Comparison of ENCODE assay signal across 23 mouse cellular contexts in genomic region chr2:34725269-34725668, GRCm38 (mm10). TPM values are rescaled to one million over a fixed set of nuclear protein-coding genes. Genes with fewer than 3 reads are reported as not detected.
DNase-seq lines count a peak whose midpoint lies in the region; ATAC-seq and TF ChIP-seq lines count a peak whose summit lies in the region.
"Had no signal": no experiment of that assay in that cellular context is flagged by ENCODE, and none has a peak within 500 bp of the region (broad histone marks: within the 10 kb centered on the region; RNA-seq: fewer than 3 reads in every experiment).

No protein-coding gene starts in this region.

- 97% methylated on average over 5 of the region's 5 CpGs for WGBS in intestine, postnatal 0 days

- H3K27ac ChIP-seq in intestine, postnatal 0 days (ENCODE audit: low read depth, low read length) = no peak overlapping the region

- peak; percentile 78 for ATAC-seq in granulocyte monocyte progenitor cell, adult 5-6 weeks (replicated peaks; ENCODE audit: poor library complexity, severe bottlenecking)
- ATAC-seq in megakaryocyte, adult 5-6 weeks (ENCODE audit: poor library complexity, severe bottlenecking) = 0 out of 2 replicates have a peak, but pooled peaks have one; percentile 52
- peak; percentile 52 for ATAC-seq in megakaryocyte progenitor cell, adult 5-6 weeks (replicated peaks; ENCODE audit: poor library complexity)
- no peak for ATAC-seq in intestine, postnatal 0 days
- no peak for ATAC-seq in activated CD4-positive, CD25-positive, alpha-beta regulatory T cell, adult 4 months
- ATAC-seq: CD4-positive, CD25-positive, alpha-beta regulatory T cell, adult 4 months; Patski had no signal

- peaks cover 43% of the 10 kb centered on the region for H3K36me3 ChIP-seq in intestine, postnatal 0 days (ENCODE audit: control insufficient read depth, insufficient read depth)

- TF ChIP-seq CTCF in intestine, postnatal 0 days (IDR thresholded peaks at IDR 0.05; ENCODE audit: low read depth) = no peak

- intact Hi-C loops in heart, postnatal 36 days (cut with DNase I) = no loop called here

- H3K27me3 ChIP-seq in intestine, postnatal 0 days (replicated peaks; ENCODE audit: control insufficient read depth, insufficient read depth, low read length) = no peaks in the 10 kb centered on the region
- H3K27me3 ChIP-seq: CH12.LX, Patski had no signal

- no peak overlapping the region for H3K4me3 ChIP-seq in intestine, postnatal 0 days (ENCODE audit: low read depth, low read length)

- no peak overlapping the region for H3K9ac ChIP-seq in intestine, postnatal 0 days (ENCODE audit: low read depth, low read length)

- no peak overlapping the region for H3K4me2 ChIP-seq in intestine, postnatal 0 days (replicated peaks; ENCODE audit: low read depth)

- no peaks in the 10 kb centered on the region for H3K9me3 ChIP-seq in intestine, postnatal 0 days (ENCODE audit: control insufficient read depth)
- H3K9me3 ChIP-seq: G1E had no signal

- peak; percentile 27 for DNase-seq in 416B (ENCODE audit: low read depth)
- no peak for DNase-seq in layer of hippocampus, adult 9-11 months
- no peak for DNase-seq in heart, postnatal 36 days
- DNase-seq: adrenal gland, adult 2 months; adrenal gland, adult 8-10 months; adrenal gland, postnatal 10 days; adrenal gland, postnatal 14 days; adrenal gland, postnatal 25 days; adrenal gland, postnatal 36 days; B cell, adult 2 months; cerebellum, adult 11 months; cerebellum, adult 11-12 months; cerebellum, adult 18-20 months; cerebellum, adult 2 months had no signal

- no peaks in the 10 kb centered on the region for H3K4me1 ChIP-seq in intestine, postnatal 0 days (replicated peaks; ENCODE audit: control insufficient read depth, insufficient read depth, low read length)

RNA-seq across cellular contexts. Expression of gene Gapvd1, which starts 29.8 kb away (rescaled TPM):
- total RNA-seq in granulocyte monocyte progenitor cell, adult 5-6 weeks (2014; fragmentation: Nextera tagmentation) = 50.1 and 65.5 TPM in 2 replicates
- 56.7 and 70.8 TPM in 2 replicates for total RNA-seq in granulocyte monocyte progenitor cell, adult 5-6 weeks (2017)
- 35.0 and 39.1 TPM in 2 replicates for total RNA-seq in megakaryocyte, adult 5-6 weeks (2015)
- 58.9 and 59.3 TPM in 2 replicates for total RNA-seq in megakaryocyte, adult 5-6 weeks (2017)
- total RNA-seq in megakaryocyte progenitor cell, adult 5-6 weeks (2015) = 45.4 and 56.7 TPM in 2 replicates
- 73.4 and 83.3 TPM in 2 replicates for total RNA-seq in megakaryocyte progenitor cell, adult 5-6 weeks (2017)
- 31.3 and 34.6 TPM in 2 replicates for polyA plus RNA-seq in intestine, postnatal 0 days (2015; fragmentation: Nextera tagmentation; extraction: Ambion mirVana)
- 10 to 100 TPM; 49.3 to 50.9 TPM for polyA plus RNA-seq in activated CD4-positive, CD25-positive, alpha-beta regulatory T cell, adult 4 months (2017; shearing (Covaris generic))
- total RNA-seq in heart, postnatal 36 days (2021) = 10 to 100 TPM; 37.5 to 41.5 TPM

RNA-seq across cellular contexts. Expression of gene Hspa5, which starts 46.5 kb away (rescaled TPM):
- 559 and 592 TPM in 2 replicates for total RNA-seq in granulocyte monocyte progenitor cell, adult 5-6 weeks (2014; fragmentation: Nextera tagmentation)
- 1,947 and 2,193 TPM in 2 replicates for total RNA-seq in granulocyte monocyte progenitor cell, adult 5-6 weeks (2017)
- total RNA-seq in megakaryocyte, adult 5-6 weeks (2015) = 189 and 204 TPM in 2 replicates
- total RNA-seq in megakaryocyte, adult 5-6 weeks (2017) = 538 and 554 TPM in 2 replicates
- 536 and 641 TPM in 2 replicates for total RNA-seq in megakaryocyte progenitor cell, adult 5-6 weeks (2015)
- total RNA-seq in megakaryocyte progenitor cell, adult 5-6 weeks (2017) = 1,697 and 1,773 TPM in 2 replicates
- 456 and 457 TPM in 2 replicates for polyA plus RNA-seq in intestine, postnatal 0 days (2015; fragmentation: Nextera tagmentation; extraction: Ambion mirVana)
- polyA plus RNA-seq in activated CD4-positive, CD25-positive, alpha-beta regulatory T cell, adult 4 months (2017; shearing (Covaris generic)) = 100 to 1,000 TPM; 510 to 612 TPM
- 100 to 1,000 TPM; 565 to 705 TPM for total RNA-seq in heart, postnatal 36 days (2021)

Comparison
In these comparisons a context has a peak if more than half of its experiments do, and no peak if none do; other contexts are left out.
1. ATAC-seq: peak in granulocyte monocyte progenitor cell, adult 5-6 weeks (single experiment), megakaryocyte, adult 5-6 weeks (single experiment) and megakaryocyte progenitor cell, adult 5-6 weeks (single experiment); none in intestine, postnatal 0 days (single experiment) and activated CD4-positive, CD25-positive, alpha-beta regulatory T cell, adult 4 months (single experiment).